Mouse (Mus musculus): ENCODE data around the gene Spn.
"Not testable (repeated sequence)": the region's sequence is repeated elsewhere in the genome, so short reads cannot be mapped to it uniquely, and the experiment has no call there.

Spn gene

GRCm38 (mm10) chr7:127105551-127105950 is 32.1 kb downstream of the Spn start:
- DNase-seq (ENCODE audit: low spot score), result no peak

GRCm38 (mm10) chr7:127104560-127105332 is 32.9 kb downstream of the Spn start:
- peak; percentile 78 for DNase-seq (ENCODE audit: low spot score)

DNA sequence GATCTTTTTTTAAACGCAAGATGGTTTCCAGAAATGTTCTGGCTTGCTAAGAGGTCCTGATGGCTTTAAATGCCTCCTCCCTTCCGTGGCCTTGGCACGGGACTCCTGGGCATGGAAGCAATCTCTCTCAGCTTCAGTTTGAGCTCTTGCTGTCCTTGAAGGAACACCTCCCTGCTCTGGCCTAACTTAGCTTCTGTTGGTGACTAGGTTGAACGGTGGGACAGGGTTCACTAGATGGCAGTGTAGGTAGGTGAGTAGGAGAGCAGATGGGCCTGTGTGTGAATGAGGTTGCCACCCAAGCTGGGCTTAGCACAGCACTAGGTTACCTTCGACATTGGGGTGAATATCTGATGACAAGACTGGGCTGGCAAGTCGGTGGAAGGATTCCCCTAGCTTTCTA is 33.7 kb downstream of the Spn start:
- no peak for DNase-seq (ENCODE audit: low spot score)

GRCm38 (mm10) chr7:127102148-127102547 is 35.5 kb downstream of the Spn start:
- DNase-seq (ENCODE audit: low spot score), result no peak

GRCm38 (mm10) chr7:127101451-127102016 is 36.1 kb downstream of the Spn start:
- no peak for DNase-seq (ENCODE audit: low spot score)

GRCm38 (mm10) chr7:127099528-127099927 is 38.1 kb downstream of the Spn start:
- DNase-seq (ENCODE audit: low spot score), result no peak

DNA sequence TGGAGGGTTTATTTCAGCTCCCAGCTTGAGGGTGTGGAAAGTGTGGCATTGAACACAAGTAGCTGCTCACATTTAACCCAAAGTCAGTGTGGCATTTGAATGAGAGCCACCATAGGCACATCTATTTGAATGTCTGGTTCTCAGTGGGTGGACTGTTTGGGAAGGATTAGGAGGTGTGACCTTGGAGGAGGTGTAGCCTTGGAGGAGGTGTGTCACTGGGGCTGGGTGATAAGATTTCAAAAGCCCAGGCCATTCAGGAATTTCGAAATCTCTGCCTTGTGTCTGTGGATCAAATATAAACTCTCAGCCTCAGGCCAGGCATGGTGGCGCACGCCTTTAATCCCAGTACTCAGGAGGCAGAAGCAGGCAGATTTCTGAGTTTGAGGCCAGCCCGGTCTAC is 38.7 kb downstream of the Spn start:
- no peak for DNase-seq (ENCODE audit: low spot score)

DNA sequence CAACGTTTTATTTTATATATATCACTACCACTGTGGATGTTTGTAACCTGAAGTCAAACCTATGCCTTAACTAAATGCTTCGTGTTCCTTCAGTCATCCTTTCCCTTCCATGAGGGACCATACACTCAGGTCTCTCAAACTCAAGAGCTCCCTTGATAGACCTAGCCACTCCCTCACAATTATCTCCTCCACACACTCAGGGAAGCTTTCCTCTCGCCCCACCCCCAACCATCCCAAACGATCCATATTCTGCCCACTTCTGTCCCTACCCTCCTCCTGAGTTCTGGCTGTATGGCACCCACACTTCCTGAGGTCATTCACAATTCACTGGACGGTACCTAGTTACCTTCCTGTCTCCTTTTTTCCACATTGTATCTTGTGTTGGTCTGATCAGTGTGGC is 39.1 kb downstream of the Spn start:
- no peak for DNase-seq (ENCODE audit: low spot score)

- no peak for DNase-seq (ENCODE audit: low spot score)
These were observed 41.2 kb downstream of the Spn start for GRCm38 (mm10) chr7:127096456-127096855.

DNA sequence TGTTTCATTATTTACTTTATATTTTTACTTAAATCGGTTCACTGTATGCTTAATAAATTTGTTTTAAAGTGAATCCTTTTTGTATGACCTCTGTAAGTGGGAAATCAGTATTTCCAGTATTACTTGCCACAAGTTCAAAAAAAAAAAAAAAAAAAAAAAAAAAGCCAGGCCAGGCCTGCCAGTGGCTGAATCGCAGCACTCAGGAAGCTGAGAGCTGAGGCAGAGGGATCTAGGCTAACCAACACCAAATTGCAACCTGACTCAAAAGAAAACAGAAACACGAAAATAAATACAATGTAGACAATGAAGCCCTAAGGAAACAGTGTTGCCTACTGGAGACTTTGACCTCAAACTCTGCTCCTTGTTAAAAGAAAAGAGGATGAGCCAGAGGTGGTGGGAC is 43.7 kb downstream of the Spn start:
- no peak for DNase-seq (ENCODE audit: low spot score)

DNA sequence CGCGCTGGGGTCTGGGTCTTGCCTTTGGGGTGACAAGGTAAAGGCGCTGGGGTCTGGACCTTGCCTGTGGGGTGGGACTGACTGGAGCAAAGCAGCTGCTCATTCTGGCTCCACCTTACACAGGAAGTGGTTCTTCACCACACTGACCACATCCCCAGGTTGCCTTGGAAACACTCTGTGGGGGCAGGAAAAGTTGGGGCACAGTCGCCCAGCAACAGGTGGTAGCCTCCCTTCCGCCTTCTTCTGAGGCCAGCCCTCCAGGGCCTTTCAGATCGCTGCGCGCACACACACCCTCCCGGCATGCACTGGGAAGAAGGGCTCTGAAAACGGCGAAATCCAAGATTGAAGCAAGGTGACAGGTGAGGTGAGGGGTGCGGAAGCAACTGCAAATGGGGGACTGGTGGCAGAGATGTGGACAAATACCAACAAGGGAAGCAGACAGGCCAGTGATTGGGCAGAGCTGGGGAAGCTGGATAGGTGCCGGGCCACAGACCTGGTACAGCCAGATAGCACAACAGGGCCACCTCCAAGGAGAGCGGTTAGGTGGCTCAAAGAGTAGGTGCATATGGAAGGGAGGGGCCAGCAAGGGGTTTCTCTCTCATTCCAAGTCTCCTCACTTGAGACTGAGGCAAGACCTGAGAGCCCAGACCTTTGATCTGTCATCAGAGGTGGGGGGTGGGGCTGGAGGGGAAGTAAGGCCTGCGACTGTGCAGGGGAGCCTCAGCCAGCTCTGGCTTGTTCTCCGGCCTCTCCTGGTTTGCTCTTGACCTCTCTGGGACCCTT is 46.3 kb downstream of the Spn start, which contains the start of gene AI467606:
Gene AI467606 (plus strand): TSS at position 246 of the 783 bp plus-strand sequence.
- DNase-seq (ENCODE audit: low spot score), result no peak

DNA sequence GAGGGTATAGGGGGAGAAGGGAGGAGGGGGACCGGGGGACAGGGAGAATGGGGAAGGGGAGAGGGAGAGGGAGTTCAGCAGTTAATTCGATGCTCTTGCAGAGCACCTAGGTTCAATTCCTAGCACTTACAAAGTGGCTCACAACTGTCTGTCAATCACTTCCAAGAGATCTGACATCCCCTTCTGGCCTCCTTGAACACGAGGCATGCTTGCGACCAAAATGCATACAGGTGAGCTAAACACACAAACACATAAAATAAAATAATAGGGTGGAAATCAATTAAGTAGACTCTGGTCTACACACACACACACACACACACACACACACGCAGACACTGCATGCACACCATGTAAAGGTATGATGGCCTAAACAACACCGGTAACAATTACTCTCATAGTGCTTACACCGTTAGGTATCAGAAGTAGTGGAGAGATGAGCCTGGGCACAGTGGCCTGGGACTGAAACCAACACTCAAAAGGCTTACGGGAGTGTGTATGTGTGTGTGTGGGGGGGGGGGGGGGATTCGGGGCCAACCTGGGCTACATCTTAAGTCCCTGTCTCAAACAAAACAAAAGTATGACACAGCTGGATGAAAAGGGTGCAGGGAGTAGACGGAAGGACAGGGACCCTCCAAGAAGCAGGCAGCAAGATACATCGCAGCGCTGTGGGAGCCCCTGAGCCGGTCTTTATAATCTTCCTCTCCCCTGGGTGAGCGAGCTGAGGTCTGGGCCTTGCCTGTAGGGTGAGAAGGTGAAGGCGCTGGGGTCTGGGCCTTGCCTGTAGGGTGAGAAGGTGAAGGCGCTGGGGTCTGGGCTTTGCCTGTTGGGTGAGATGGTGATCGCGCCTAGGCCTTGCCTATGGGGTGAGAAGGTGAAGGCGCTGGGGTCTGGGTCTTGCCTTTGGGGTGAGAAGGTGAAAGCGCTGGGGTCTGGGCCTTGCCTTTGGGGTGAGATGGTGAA is 47.2 kb downstream of the Spn start:
- no peak for DNase-seq (ENCODE audit: low spot score)

GRCm38 (mm10) chr7:127088901-127089845 is 48.5 kb downstream of the Spn start:
- no peak for DNase-seq (ENCODE audit: low spot score)

DNA sequence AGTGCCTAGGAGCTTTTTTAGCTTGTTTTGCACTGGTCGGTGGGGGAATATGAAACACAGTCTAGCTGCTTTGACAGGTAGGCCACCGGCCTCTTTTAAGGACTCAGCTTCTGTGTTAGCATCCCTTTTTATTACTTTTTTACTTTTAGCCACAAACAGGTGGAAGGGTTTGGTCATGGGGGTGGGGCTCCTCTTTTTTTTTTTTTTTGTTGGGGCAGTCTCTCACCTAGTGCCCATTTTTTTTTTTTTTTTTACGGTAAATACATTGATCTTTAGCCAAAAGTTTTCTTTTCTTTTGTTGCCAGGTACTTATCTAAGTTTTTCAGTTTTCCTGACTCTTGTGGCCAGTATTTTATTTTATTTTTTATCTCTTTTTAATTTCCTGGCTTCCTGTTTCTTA is 49.5 kb downstream of the Spn start:
- DNase-seq (ENCODE audit: low spot score), result no peak

DNA sequence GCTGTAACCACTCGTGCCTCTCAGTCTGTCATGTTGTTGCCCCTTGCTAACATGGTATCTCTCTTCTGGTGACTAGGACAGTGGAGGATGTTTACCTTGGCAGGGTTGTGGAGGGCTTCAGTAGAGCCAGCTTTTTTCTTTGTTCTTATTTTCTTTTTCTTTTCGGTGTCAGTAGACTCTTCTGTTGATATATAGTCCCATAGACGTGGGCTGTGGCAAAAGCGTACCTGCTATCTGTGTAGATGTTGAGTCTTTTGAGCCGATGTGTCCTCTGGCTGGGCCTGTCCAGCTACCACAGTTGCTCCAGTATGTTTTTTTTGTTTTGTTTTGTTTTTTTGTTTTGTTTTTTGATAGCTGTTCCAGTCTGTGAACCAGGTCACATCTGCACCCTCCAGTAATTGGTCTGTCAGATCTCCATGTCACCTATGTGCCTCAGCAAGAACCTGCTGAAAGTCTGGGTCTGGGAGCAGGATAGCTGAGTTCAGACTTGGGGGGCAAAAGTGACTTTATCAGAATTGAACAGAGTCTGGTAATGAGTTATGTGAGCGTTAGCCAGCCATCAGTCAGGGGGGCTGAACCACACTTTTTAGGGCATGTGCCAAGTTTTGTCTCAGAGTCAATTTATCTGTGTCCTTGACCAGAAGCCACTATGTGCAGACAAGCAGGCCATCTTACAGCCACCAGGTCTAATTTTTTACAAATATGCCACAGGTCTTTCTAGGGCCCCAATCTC is 50.2 kb downstream of the Spn start, which contains the start of gene Zg16:
Gene Zg16 (minus strand): TSS at position 51 of the 733 bp plus-strand sequence.
- DNase-seq (ENCODE audit: low spot score), result not testable (repeated sequence)

- not testable (repeated sequence) for DNase-seq (ENCODE audit: low spot score)
These were observed 51.9 kb downstream of the Spn start for GRCm38 (mm10) chr7:127085751-127086150.

DNA sequence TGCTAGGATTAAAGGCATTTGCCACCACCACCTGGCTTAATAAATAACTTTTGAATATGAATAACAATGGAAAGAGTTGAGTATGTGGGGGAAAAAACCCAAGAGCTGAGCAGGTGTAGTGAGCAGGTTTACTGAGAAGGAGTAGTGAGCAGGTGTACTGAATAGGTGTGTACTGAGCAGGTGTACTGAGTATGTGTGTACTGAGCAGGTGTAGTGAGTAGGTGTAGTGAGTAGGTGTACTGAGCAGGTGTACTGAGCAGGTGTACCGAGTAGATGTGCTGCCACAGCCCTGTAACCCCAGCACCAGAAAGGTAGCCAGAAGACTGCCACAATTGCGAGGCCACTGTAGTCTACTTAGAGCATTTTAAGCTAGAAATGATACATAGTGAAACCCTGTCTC is 52.8 kb downstream of the Spn start:
- DNase-seq (ENCODE audit: low spot score), result no peak

GRCm38 (mm10) chr7:127083689-127084088 is 53.9 kb downstream of the Spn start:
- no peak for DNase-seq (ENCODE audit: low spot score)

GRCm38 (mm10) chr7:127082995-127083394 is 54.6 kb downstream of the Spn start:
- no peak for DNase-seq (ENCODE audit: low spot score)

DNA sequence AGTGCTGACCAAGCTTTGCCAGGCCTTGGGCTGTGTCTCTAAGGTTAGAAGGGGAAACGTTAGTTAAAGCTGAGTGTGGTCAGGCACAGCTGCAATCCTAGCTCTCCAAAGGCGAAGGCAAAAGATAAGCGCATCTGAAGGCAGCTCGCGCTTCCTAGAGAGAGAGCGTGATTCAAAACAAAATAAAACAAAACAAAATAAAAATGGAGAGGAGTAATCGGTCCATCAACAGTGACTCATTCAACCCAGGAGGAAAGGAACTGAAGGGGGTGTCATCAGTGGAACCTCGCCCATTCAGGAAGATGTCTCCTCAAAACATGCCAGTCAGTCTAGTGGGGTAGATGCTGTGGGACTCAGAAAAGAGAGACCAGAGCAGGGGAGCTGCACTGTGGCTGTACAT is 55.4 kb downstream of the Spn start:
- no peak for DNase-seq (ENCODE audit: low spot score)

All from testis, postnatal 10 days (tissue).